Mouse (Mus musculus): ENCODE results near the gene Trpm6.

GRCm38 (mm10) chr19:18889632-18890031 is 139.8 kb downstream of the Trpm6 start:
- TF ChIP-seq CHD2 (IDR thresholded peaks at IDR 0.05; ENCODE audit: low read depth, low read length) (no peak), ZNF384 (IDR thresholded peaks at IDR 0.05; ENCODE audit: low read depth, low read length) (no peak), HCFC1 (IDR thresholded peaks at IDR 0.05; ENCODE audit: borderline replicate concordance, insufficient read depth, low read length) (no peak), ZC3H11A (IDR thresholded peaks at IDR 0.05; ENCODE audit: borderline replicate concordance, low read depth, low read length) (no peak), MAFK (IDR thresholded peaks at IDR 0.05; ENCODE audit: insufficient read depth, low read depth, low read length) (no peak)

Data from ES-E14 (cell line).